Comparison of ENCODE assay signal across 9 mouse cellular contexts in the genomic region with DNA sequence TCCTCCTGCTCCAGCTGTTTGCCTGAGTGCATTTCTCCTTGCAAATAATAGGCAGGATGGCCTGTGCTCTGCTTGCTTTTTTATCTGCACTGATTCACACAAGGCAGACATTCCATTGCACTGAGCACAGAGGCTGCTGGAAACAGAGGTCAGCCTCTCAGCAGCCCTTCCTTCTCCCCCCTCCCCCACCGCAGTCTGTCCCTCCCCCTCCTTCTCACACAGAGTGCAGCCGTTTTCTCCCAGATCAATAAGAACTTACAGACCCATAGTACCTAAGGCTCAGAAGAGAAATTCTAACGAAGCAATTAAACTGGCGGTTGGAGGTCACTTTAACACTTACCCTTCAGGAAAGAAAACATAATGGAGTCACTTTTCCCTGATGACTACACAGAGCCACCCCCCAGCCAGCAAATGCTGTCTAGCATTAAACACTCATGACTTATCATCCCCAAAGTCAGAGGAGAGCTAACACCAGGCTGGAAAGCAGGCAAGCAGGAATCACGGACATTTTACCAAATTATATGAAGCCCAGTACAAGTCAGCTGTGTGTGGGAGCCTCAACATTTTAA.
DNase-seq lines count a peak whose midpoint lies in the region; ATAC-seq and TF ChIP-seq lines count a peak whose summit lies in the region.
"Had no signal": no experiment of that assay in that cellular context is flagged by ENCODE, and none has a peak within 500 bp of the region (broad histone marks: within the 10 kb centered on the region; RNA-seq: fewer than 3 reads in every experiment).

No protein-coding gene starts in this region.

- H3K27me3 ChIP-seq in intestine, embryonic 16.5 days (replicated peaks; ENCODE audit: control insufficient read depth, insufficient read depth, low read length): no peaks in the 10 kb centered on the region
- H3K27me3 ChIP-seq in lung, postnatal 0 days (replicated peaks; ENCODE audit: insufficient read depth, low read length): no peaks in the 10 kb centered on the region
- H3K27me3 ChIP-seq in stomach, embryonic 16.5 days (ENCODE audit: control insufficient read depth, insufficient read depth, low read length): no peaks in the 10 kb centered on the region

- peak; percentile 79 for DNase-seq in 3134 (ENCODE audit: extremely low read depth, insufficient read length, low spot score)
- peak; percentile 83 for DNase-seq in brain, embryonic 14.5 days (ENCODE audit: low read depth)
- DNase-seq in heart, adult 11 months: peak; percentile 99
- peak; percentile 82 for DNase-seq in lung, postnatal 0 days (ENCODE audit: low spot score)
- DNase-seq in thymus, postnatal 25 days: no peak
- DNase-seq in cerebellum, adult 9-11 months: no peak

- no peak overlapping the region for H3K9ac ChIP-seq in intestine, embryonic 16.5 days (ENCODE audit: low read depth, low read length)
- no peak overlapping the region for H3K9ac ChIP-seq in lung, postnatal 0 days (replicated peaks; ENCODE audit: low read depth)
- H3K9ac ChIP-seq in stomach, embryonic 16.5 days (ENCODE audit: low read length): no peak overlapping the region

- TF ChIP-seq CTCF in brain, embryonic 14.5 days (IDR thresholded peaks at IDR 0.05; ENCODE audit: borderline replicate concordance, extremely low read depth, insufficient read depth, insufficient read length): no peak
- TF ChIP-seq CTCF in lung, postnatal 0 days (IDR thresholded peaks at IDR 0.05): no peak

- 8% methylated on average over 5 of the region's 5 CpGs for WGBS in intestine, embryonic 16.5 days
- WGBS in lung, postnatal 0 days: 11% methylated on average over 5 of the region's 5 CpGs
- 7% methylated on average over 5 of the region's 5 CpGs for WGBS in stomach, embryonic 16.5 days

- H3K4me2 ChIP-seq in intestine, embryonic 16.5 days (ENCODE audit: low read depth, low read length): no peak overlapping the region
- H3K4me2 ChIP-seq in lung, postnatal 0 days (replicated peaks; ENCODE audit: low read depth, low read length): 0 out of 2 replicates have a peak overlapping the region, but pooled peaks have one; percentile 19
- H3K4me2 ChIP-seq in stomach, embryonic 16.5 days (ENCODE audit: low read depth, low read length): peak overlapping the region; percentile 25

- no peak for TF ChIP-seq EP300 in lung, postnatal 0 days (IDR thresholded peaks at IDR 0.05)

- H3K4me3 ChIP-seq in intestine, embryonic 16.5 days (ENCODE audit: low read length): no peak overlapping the region
- no peak overlapping the region for H3K4me3 ChIP-seq in lung, postnatal 0 days (ENCODE audit: low read depth, low read length)
- H3K4me3 ChIP-seq in stomach, embryonic 16.5 days (replicated peaks; ENCODE audit: low read length): no peak overlapping the region

- H3K9me3 ChIP-seq in intestine, embryonic 16.5 days (ENCODE audit: control insufficient read depth, low read length): no peaks in the 10 kb centered on the region
- H3K9me3 ChIP-seq in lung, postnatal 0 days (ENCODE audit: low read length): no peaks in the 10 kb centered on the region
- H3K9me3 ChIP-seq in stomach, embryonic 16.5 days (replicated peaks; ENCODE audit: control insufficient read depth, low read length): no peaks in the 10 kb centered on the region
- H3K9me3 ChIP-seq: G1E had no signal

- H3K27ac ChIP-seq in intestine, embryonic 16.5 days (ENCODE audit: low read length): peak overlapping the region; percentile 54
- H3K27ac ChIP-seq in lung, postnatal 0 days (ENCODE audit: low read length): peak overlapping the region; percentile 88
- peak overlapping the region; percentile 69 for H3K27ac ChIP-seq in stomach, embryonic 16.5 days (ENCODE audit: low read length)

- no peak for TF ChIP-seq POLR2A in brain, embryonic 14.5 days (IDR thresholded peaks at IDR 0.05; ENCODE audit: borderline replicate concordance, extremely low read depth, insufficient read depth, insufficient read length, poor library complexity, severe bottlenecking)

- H3K36me3 ChIP-seq in intestine, embryonic 16.5 days (ENCODE audit: control insufficient read depth, insufficient read depth, low read length): no peaks in the 10 kb centered on the region
- H3K36me3 ChIP-seq in lung, postnatal 0 days (ENCODE audit: insufficient read depth, low read length): no peaks in the 10 kb centered on the region
- H3K36me3 ChIP-seq in stomach, embryonic 16.5 days (ENCODE audit: control insufficient read depth, insufficient read depth, low read length): no peaks in the 10 kb centered on the region
- H3K36me3 ChIP-seq: G1E had no signal

- H3K4me1 ChIP-seq in intestine, embryonic 16.5 days (ENCODE audit: control insufficient read depth, insufficient read depth, low read length): peaks cover 12% of the 10 kb centered on the region
- H3K4me1 ChIP-seq in lung, postnatal 0 days (ENCODE audit: insufficient read depth, low read depth, low read length): peaks cover 9% of the 10 kb centered on the region
- peaks cover 21% of the 10 kb centered on the region for H3K4me1 ChIP-seq in stomach, embryonic 16.5 days (ENCODE audit: control insufficient read depth, insufficient read depth, low read length)

- peak; percentile 94 for ATAC-seq in intestine, embryonic 16.5 days
- ATAC-seq in lung, postnatal 0 days: peak; percentile 89
- peak; percentile 92 for ATAC-seq in stomach, embryonic 16.5 days (ENCODE audit: insufficient read depth, low FRiP score)

Comparison
In these comparisons a context has a peak if more than half of its experiments do, and no peak if none do; other contexts are left out.
1. DNase-seq: peak in 3134 (single experiment), brain, embryonic 14.5 days (single experiment), heart, adult 11 months (single experiment) and lung, postnatal 0 days (single experiment); none in thymus, postnatal 25 days (single experiment) and cerebellum, adult 9-11 months (single experiment).
2. Peak in every context shown above with its lines, with median percentiles within 50 percentile points of each other: ATAC-seq and H3K27ac ChIP-seq.